ENCODE assay signal across 14 mouse cellular contexts in the genomic region with DNA sequence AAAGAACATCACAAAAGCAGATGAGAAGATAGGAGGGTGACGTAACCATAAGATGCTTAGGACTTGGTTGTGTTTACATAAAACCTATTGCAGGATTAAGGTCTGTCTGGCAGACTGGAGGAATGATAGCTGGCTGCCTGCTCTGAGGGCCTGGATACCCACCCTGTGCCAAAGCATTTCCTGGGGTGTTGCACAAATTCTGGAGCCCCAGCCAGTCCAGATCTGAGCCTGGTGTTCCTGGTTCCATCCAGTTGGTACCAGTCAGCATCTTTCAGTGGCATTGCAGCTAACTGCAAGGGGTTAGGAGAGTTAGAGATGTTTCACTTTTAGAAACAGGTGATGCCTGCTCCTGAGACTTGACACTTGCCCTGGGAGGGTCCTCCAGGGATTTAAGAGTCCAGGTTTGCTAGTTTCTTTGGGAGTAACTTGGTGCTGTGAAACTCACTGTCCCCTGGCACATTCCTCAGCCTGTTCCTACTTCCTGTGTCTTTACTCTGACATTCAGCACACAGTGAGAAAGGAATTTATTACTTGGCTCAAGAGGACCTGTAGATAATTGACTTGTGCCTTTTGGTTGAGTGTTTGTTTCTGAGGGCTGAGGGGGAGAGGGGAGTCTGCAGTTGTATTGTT. TPM values are rescaled to one million over a fixed set of nuclear protein-coding genes. Genes with fewer than 3 reads are reported as not detected.
DNase-seq lines count a peak whose midpoint lies in the region; ATAC-seq and TF ChIP-seq lines count a peak whose summit lies in the region.
"Had no signal": no experiment of that assay in that cellular context is flagged by ENCODE, and none has a peak within 500 bp of the region (broad histone marks: within the 10 kb centered on the region; RNA-seq: fewer than 3 reads in every experiment).

No protein-coding gene starts in this region.

- no peak overlapping the region for H3K4me2 ChIP-seq in heart, embryonic 15.5 days
- no peak overlapping the region for H3K4me2 ChIP-seq in intestine, embryonic 14.5 days (ENCODE audit: low read length)
- H3K4me2 ChIP-seq in kidney, postnatal 0 days (ENCODE audit: low read length) = 0 out of 2 replicates have a peak overlapping the region, but pooled peaks have one; percentile 25
- H3K4me2 ChIP-seq: embryonic facial prominence, embryonic 12.5 days had no signal

- intact Hi-C loops in heart, postnatal 14 days (cut with DNase I) = no loop called here

- H3K27me3 ChIP-seq in heart, embryonic 15.5 days = no peaks in the 10 kb centered on the region
- H3K27me3 ChIP-seq in intestine, embryonic 14.5 days (replicated peaks; ENCODE audit: control insufficient read depth, insufficient read depth, low read length) = no peaks in the 10 kb centered on the region
- H3K27me3 ChIP-seq in kidney, postnatal 0 days (ENCODE audit: insufficient read depth, low read length) = no peaks in the 10 kb centered on the region
- H3K27me3 ChIP-seq: embryonic facial prominence, embryonic 12.5 days had no signal

- no peaks in the 10 kb centered on the region for H3K9me3 ChIP-seq in heart, embryonic 15.5 days (replicated peaks)
- no peaks in the 10 kb centered on the region for H3K9me3 ChIP-seq in intestine, embryonic 14.5 days (ENCODE audit: control insufficient read depth, low read length)
- no peaks in the 10 kb centered on the region for H3K9me3 ChIP-seq in kidney, postnatal 0 days (replicated peaks; ENCODE audit: low read length)
- H3K9me3 ChIP-seq: embryonic facial prominence, embryonic 12.5 days had no signal

- WGBS in heart, embryonic 15.5 days = 56% methylated on average over 1 of the region's 1 CpGs
- 14% methylated on average over 1 of the region's 1 CpGs for WGBS in intestine, embryonic 14.5 days
- 65% methylated on average over 1 of the region's 1 CpGs for WGBS in kidney, postnatal 0 days

- ATAC-seq in heart, embryonic 15.5 days (replicated peaks; ENCODE audit: insufficient number of reproducible peaks, insufficient read depth, low FRiP score, low read depth) = no peak
- ATAC-seq in intestine, embryonic 14.5 days (replicated peaks; ENCODE audit: low FRiP score, low TSS enrichment, low read depth) = peak; percentile 70
- peak; percentile 70 for ATAC-seq in kidney, postnatal 0 days (replicated peaks; ENCODE audit: low FRiP score, low read depth)

- no peak overlapping the region for H3K4me3 ChIP-seq in heart, embryonic 15.5 days
- no peak overlapping the region for H3K4me3 ChIP-seq in intestine, embryonic 14.5 days (ENCODE audit: low read depth, low read length)
- no peak overlapping the region for H3K4me3 ChIP-seq in kidney, postnatal 0 days (replicated peaks; ENCODE audit: low read depth, low read length)
- H3K4me3 ChIP-seq: embryonic facial prominence, embryonic 12.5 days had no signal

- H3K36me3 ChIP-seq in heart, embryonic 15.5 days = no peaks in the 10 kb centered on the region
- peaks cover 30% of the 10 kb centered on the region for H3K36me3 ChIP-seq in intestine, embryonic 14.5 days (ENCODE audit: control insufficient read depth, insufficient read depth, low read length)
- H3K36me3 ChIP-seq in kidney, postnatal 0 days (ENCODE audit: insufficient read depth, low read length) = peaks cover 15% of the 10 kb centered on the region; the same call in 1 of the 2 replicates
- H3K36me3 ChIP-seq: embryonic facial prominence, embryonic 12.5 days had no signal

- peaks cover 28% of the 10 kb centered on the region for H3K4me1 ChIP-seq in heart, embryonic 15.5 days (replicated peaks)
- H3K4me1 ChIP-seq in intestine, embryonic 14.5 days (replicated peaks; ENCODE audit: control insufficient read depth, insufficient read depth, low read length) = peaks cover 21% of the 10 kb centered on the region; the same call in 1 of the 2 replicates
- H3K4me1 ChIP-seq in kidney, postnatal 0 days (replicated peaks; ENCODE audit: insufficient read depth, low read length) = 0 out of 2 replicates have a peak, but pooled peaks cover 11% of the 10 kb centered on the region

- TF ChIP-seq CTCF in kidney, postnatal 0 days (IDR thresholded peaks at IDR 0.05; ENCODE audit: low read depth) = no peak

- peak overlapping the region; percentile 89 for H3K27ac ChIP-seq in heart, embryonic 15.5 days
- peak overlapping the region; percentile 5 for H3K27ac ChIP-seq in intestine, embryonic 14.5 days (ENCODE audit: low read depth)
- H3K27ac ChIP-seq in kidney, postnatal 0 days = peak overlapping the region; percentile 82
- H3K27ac ChIP-seq: embryonic facial prominence, embryonic 12.5 days had no signal

- no peak for DNase-seq in heart, postnatal 14 days
- DNase-seq in intestine, embryonic 14.5 days (ENCODE audit: low spot score) = no peak
- DNase-seq in kidney, postnatal 0 days (ENCODE audit: low spot score) = peak; percentile 52
- peak; percentile 38 for DNase-seq in lung, postnatal 36 days
- no peak for DNase-seq in retina, postnatal 1 day
- no peak for DNase-seq in right cerebral cortex, postnatal 36 days (ENCODE audit: low spot score in 2 of 2)
- no peak for DNase-seq in ovary, postnatal 14 days (ENCODE audit: low spot score)
- DNase-seq: cerebellum, adult 9-10 months; layer of hippocampus, adult 9-11 months; thymus, postnatal 4 days had no signal

- H3K9ac ChIP-seq in heart, embryonic 15.5 days = no peak overlapping the region
- H3K9ac ChIP-seq in intestine, embryonic 14.5 days (ENCODE audit: low read length) = no peak overlapping the region
- H3K9ac ChIP-seq in kidney, postnatal 0 days (ENCODE audit: low read depth, low read length) = no peak overlapping the region; the same call in 1 of the 2 replicates
- H3K9ac ChIP-seq: embryonic facial prominence, embryonic 12.5 days had no signal

RNA-seq across cellular contexts. Expression of gene 1700034J05Rik, which starts 25.0 kb away (rescaled TPM):
- polyA plus RNA-seq in heart, embryonic 15.5 days (2015; fragmentation: Nextera tagmentation; extraction: Ambion mirVana) = 0.10 and 0.11 TPM in 2 replicates
- not detected for total RNA-seq in heart, postnatal 14 days (2021)
- 0.24 and 0.34 TPM in 2 replicates for polyA plus RNA-seq in intestine, embryonic 14.5 days (2014; fragmentation: Nextera tagmentation; extraction: Ambion mirVana)
- 0.09 TPM in 1 of 2 replicates, not detected in the other for polyA plus RNA-seq in kidney, postnatal 0 days (2015; fragmentation: Nextera tagmentation; extraction: Ambion mirVana)
- total RNA-seq: megakaryocyte progenitor cell, adult 5-6 weeks had no signal
- polyA plus RNA-seq: limb, embryonic 11.5 days had no signal

RNA-seq across cellular contexts. Expression of gene Rep15, which starts 53.2 kb away (rescaled TPM):
- polyA plus RNA-seq in heart, embryonic 15.5 days (2015; fragmentation: Nextera tagmentation; extraction: Ambion mirVana) = 0.67 and 0.74 TPM in 2 replicates
- total RNA-seq in heart, postnatal 14 days (2021) = 1 to 10 TPM in 1 of 2 experiments, under 1 TPM in 1; 0.68 to 1.2 TPM
- polyA plus RNA-seq in intestine, embryonic 14.5 days (2014; fragmentation: Nextera tagmentation; extraction: Ambion mirVana) = 1.8 and 2.5 TPM in 2 replicates
- polyA plus RNA-seq in kidney, postnatal 0 days (2015; fragmentation: Nextera tagmentation; extraction: Ambion mirVana) = 0.70 and 0.84 TPM in 2 replicates
- total RNA-seq: megakaryocyte progenitor cell, adult 5-6 weeks had no signal

Comparison
In these comparisons a context has a peak if more than half of its experiments do, and no peak if none do; other contexts are left out.
1. H3K27ac ChIP-seq: peak in every context shown above with its lines; median percentile 89 in heart, embryonic 15.5 days; 82 in kidney, postnatal 0 days; 5 in intestine, embryonic 14.5 days.
2. DNase-seq: peak in kidney, postnatal 0 days (single experiment) and lung, postnatal 36 days (single experiment); none in heart, postnatal 14 days (0 of 2), intestine, embryonic 14.5 days (single experiment), retina, postnatal 1 day (single experiment), right cerebral cortex, postnatal 36 days (0 of 2) and ovary, postnatal 14 days (single experiment).